Mouse (Mus musculus) CH12F3 (cell line): Measurements from ENCODE around the gene Nck1.

Experiments
- in situ Hi-C: fragments of 300-500 bp; cut with MboI; formaldehyde crosslinking; loops from 2 replicates; pipeline ENCODE4 v1.14.3; 2020; ENCODE audit warnings: low sequenced_read_pairs

The Nck1 gene

GRCm38 (mm10) chr9:100471605-100471953 is 74.4 kb downstream of the Nck1 start:
- in situ Hi-C loops = loop anchor here (25.0 kb wide), 1 partner anchor 166 kb away; no protein-coding TSS in a partner anchor

GRCm38 (mm10) chr9:100470936-100471604 is 74.9 kb downstream of the Nck1 start:
- in situ Hi-C loops = loop anchor here (25.0 kb wide), 1 partner anchor 166 kb away; no protein-coding TSS in a partner anchor

- in situ Hi-C loops = loop anchor here (25.0 kb wide), 1 partner anchor 167 kb away; no protein-coding TSS in a partner anchor
Measured at GRCm38 (mm10) chr9:100470228-100470627, 75.7 kb downstream of the Nck1 start.

DNA sequence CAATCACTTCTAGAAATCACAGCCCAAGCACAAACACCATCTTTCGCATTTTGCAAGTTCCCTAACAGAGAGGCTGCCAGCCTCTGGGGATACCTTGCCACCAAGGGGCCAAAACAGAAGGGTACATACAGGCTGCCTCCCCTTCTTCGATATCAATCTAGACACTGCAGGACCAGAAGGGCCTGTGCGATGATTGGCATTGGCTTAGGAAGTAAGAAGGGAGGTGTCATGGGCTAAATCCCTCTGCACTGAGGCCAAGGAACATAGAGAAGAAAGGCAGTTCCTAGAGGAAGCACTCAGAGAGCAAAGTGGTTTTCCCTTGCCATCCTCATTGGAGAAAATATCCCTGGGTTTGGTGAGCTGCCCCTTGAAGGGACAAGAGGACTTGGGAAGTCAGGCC is 76.3 kb downstream of the Nck1 start:
- in situ Hi-C loops = loop anchor here (25.0 kb wide), 1 partner anchor 168 kb away; no protein-coding TSS in a partner anchor

DNA sequence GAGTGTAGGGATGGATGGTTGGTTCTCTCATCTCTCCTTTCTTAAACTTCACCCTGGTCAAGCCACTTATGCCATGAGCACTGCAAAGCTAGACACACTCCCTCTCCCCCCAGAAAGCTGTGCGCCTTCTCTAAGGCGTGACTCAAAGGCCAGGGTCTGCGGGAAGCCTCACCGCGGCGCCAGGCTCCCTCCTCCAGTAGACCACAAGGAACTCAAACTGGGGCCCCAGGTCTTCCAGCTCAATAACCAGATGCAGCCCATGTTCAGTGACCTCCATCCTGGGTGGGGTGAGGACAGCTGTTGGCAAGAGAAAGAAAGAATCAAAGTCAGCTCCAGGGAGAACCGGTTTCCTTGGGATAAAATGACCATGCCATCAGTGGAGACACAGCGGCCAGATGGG is 77.8 kb downstream of the Nck1 start:
- in situ Hi-C loops = loop anchor here (25.0 kb wide), 1 partner anchor 169 kb away; no protein-coding TSS in a partner anchor

DNA sequence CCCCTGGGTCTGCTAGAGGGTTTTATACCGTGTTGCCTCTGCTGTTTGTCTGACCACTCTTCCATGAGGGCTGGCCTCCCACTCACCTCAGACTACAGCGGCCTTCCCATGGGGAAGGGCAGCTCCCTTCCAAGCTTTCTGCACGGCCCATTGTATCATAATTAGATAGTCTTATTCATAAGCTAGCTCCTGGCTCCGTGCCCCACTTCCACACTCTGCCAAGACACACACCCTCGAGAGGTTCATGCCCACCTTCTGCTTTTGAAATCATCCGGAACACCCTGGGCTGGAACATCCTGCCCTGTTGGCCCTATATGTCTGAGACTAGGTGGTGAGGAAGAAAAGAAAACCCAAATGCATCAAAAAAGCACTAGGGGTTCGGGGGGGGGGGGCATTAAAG is 78.3 kb downstream of the Nck1 start:
- in situ Hi-C loops = loop anchor here (25.0 kb wide), 1 partner anchor 170 kb away; no protein-coding TSS in a partner anchor

DNA sequence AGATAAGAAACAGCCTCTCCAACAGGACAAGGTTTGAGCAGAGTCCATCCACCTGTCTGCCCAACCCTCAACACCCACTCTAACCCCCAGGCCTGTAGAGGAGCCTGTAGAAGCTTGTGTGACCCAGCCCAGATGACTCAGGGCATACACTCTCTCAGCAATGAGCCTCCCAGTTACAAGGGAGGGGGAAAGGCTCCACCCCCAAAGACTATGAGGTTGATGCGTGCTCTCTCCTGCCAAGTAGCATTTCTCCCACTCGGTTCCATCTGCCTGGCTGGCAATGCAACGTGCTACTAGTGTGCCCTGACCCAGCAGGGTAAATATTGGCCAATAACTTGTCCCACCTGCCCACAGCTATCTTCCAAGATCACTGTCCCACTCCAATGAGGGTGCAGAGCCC is 79.2 kb downstream of the Nck1 start:
- in situ Hi-C loops = loop anchor here (25.0 kb wide), 1 partner anchor 171 kb away; no protein-coding TSS in a partner anchor

DNA sequence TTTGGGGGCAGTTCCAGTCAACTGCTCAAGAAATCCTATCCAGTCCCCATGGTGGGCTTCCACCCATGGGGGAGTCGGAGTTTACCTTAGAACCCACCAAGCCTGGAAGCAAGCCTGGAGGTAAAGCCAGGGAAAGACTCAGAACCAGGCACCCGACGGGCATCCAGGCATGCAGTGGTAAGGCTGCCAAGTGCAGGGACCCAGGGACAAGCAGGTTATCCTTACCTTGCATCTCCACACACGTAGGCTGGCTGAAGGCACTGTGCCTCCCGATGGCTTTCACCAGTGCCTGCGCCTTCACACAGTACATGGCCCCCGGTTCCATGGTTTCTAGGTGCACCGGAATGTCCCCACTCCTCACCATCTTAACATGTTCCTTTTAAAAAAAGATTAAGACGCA is 79.9 kb downstream of the Nck1 start:
- in situ Hi-C loops = loop anchor here (25.0 kb wide), 1 partner anchor 171 kb away; no protein-coding TSS in a partner anchor

DNA sequence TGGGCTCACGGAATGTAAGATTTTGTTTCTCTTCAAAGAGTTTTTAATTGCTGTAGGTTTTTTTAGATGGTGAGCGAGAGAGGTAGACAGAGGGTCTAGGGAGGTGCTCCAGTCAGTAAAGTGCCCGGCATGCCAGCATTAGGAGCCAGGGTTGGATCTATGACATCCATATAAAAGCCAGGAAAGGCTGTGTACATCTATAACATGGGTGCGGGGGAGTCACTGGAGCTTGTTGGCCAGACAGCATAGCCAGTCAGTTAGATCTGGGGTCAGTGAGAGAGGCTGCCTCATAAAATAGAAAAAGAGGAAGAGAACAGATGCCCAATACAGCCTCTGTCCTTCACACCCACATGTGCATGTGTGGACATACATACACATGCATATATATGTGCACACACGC is 80.6 kb downstream of the Nck1 start:
- in situ Hi-C loops = loop anchor here (25.0 kb wide), 1 partner anchor 172 kb away; no protein-coding TSS in a partner anchor

- in situ Hi-C loops = loop anchor here (25.0 kb wide), 1 partner anchor 174 kb away; no protein-coding TSS in a partner anchor
Measured at GRCm38 (mm10) chr9:100463771-100464170, 82.2 kb downstream of the Nck1 start.

GRCm38 (mm10) chr9:100462098-100462497 is 83.8 kb downstream of the Nck1 start:
- in situ Hi-C loops = loop anchor here (25.0 kb wide), 1 partner anchor 175 kb away; no protein-coding TSS in a partner anchor

DNA sequence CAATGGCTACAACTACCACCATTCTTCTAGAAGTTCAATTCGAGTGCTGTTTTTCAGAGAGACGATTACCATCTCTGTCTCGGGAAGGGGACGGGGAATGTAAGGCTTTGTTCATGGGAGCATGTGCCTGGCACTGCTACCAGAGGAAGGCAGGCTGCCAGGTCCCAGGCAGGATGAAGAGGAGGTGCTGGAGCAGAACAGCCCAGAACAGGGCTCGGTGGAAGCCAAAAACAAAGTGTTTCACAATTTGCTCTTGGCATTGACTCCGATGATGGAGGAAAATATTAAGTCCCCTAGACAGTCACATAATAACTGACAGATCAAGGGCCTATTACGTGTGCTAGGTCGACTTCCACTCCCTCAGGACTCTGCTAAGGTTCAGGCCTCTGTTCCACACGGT is 84.3 kb downstream of the Nck1 start:
- in situ Hi-C loops = loop anchor here (25.0 kb wide), 1 partner anchor 176 kb away; no protein-coding TSS in a partner anchor

- in situ Hi-C loops = loop anchor here (25.0 kb wide), 1 partner anchor 177 kb away; no protein-coding TSS in a partner anchor
Measured at GRCm38 (mm10) chr9:100460203-100460602, 85.7 kb downstream of the Nck1 start.

DNA sequence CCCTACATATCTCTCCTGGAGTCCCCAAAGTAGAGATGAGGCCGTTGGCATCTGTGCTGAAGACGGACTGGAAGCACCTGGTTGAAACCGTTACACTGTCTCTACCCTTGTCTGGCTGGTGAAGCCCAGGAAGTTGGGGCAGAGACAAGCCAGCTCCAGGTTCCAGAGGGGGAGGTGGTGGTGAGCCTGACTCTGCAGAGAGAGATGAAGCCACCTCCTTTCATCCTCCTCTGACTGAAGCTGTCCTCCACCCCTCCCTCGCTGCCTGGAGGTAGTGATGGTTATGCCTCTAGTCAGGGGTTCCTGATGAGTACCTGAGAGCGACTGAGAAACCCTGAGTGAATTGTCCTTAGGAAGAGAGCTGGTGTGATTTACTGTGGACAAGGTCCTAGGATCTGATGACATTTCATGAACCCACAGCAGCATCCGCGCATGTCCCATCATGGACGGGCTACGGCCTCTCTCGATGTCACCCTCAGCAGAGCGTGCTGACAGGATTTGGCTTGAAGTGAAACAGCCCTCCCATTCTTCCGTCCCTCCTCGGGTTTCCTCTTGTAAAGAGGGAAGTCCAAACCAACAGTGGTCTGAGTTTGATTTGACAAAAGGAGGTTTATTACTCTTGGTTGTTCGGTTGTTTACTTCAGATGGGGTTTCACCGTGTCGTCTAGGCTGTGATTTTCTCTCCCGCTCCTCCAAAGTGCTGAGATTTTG is 87.8 kb downstream of the Nck1 start:
- in situ Hi-C loops = loop anchor here (10.0 to 25.0 kb wide), 2 partner anchors 179 to 697 kb away; no protein-coding TSS in a partner anchor

GRCm38 (mm10) chr9:100454664-100454993 is 91.3 kb downstream of the Nck1 start:
- in situ Hi-C loops = loop anchor here (10.0 to 25.0 kb wide), 2 partner anchors 183 to 700 kb away; no protein-coding TSS in a partner anchor

DNA sequence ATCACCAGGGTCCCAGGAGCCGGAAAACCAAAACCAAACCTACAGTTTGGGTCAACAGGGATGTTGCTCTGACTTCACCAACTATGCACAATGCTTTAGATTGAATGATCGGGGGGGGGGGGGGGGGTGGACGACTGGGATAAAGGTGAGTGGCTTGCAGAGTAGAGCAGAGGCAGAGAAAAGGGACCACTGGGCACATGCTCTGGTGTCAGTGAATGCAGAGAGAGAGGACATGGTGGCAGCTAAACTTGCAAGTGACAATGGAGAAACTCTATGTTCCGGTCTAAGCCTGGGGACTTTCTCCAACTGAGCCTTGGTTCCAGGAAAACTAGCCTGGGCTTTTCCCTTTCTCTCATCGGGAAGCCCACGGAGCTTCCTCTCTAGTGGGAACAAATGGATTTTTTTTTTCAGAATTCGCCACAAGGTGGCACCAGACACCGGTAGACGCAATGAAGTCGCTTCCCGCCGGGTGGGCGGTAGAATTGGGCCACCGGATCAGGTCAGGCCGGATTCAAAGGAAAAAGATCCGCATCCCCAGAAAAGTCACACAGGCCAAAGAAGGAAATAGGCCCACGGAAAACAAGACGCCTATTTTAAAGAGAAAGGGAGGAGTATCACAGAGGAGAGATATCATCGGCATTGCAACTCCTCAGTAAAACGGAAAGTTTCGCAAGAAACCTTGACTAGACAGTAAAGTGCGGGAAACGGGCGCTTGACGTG is 91.8 kb downstream of the Nck1 start:
- in situ Hi-C loops = loop anchor here (10.0 to 25.0 kb wide), 2 partner anchors 183 to 701 kb away; no protein-coding TSS in a partner anchor

GRCm38 (mm10) chr9:100452432-100452831 is 93.5 kb downstream of the Nck1 start:
- in situ Hi-C loops = loop anchor here (10.0 to 25.0 kb wide), 2 partner anchors 185 to 702 kb away; no protein-coding TSS in a partner anchor

DNA sequence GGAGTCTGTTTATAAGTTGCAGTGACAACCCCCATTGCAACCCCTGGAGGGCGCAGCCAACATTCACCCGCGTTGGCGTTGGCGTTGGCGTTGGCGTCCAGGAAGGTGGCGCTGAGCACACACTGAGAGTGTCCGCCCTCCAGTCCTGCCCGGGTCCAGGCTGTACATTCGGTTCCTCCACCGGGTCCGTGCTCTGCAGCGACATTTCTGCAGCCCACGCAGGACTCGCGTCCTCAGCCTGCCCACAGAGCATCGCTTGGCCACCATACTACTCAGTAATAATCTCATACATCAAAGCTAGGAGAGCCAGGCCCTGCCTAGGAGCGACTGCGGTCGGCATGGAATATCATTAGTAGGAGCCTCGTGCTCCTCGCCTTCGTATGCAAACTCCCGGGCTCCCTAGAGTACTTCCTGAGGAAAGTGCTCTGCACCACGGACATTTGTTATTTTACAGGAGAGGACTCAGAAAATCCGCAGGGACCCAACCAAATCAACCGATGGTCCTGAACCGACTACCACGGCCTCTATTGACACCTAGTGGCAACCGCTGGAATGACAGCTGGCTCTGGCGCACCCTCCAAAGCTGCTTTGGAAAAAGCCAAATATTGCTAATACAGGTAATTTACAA is 99.8 kb downstream of the Nck1 start:
- in situ Hi-C loops = no loop called here
